Mouse (Mus musculus) kidney, adult 2 months (tissue): ENCODE data around the gene Unc45b.

Experiments used
- CTCF ChIP-seq: fragments of 200-500 bp; conservative IDR thresholded peaks from 2 replicates; pipeline ENCODE4 v1.5.1; 2011; ENCODE audit warnings: low read depth, mild to moderate bottlenecking, control low read depth, low read length, moderate library complexity, mixed read lengths; ENCODE audit not compliant: insufficient read depth, insufficient read length
- POLR2A ChIP-seq: fragments of 200-500 bp; IDR thresholded peaks from one replicate; pipeline ENCODE4 v1.6.1; 2011; ENCODE audit warnings: low read depth, low read length, control low read depth

- TF ChIP-seq POLR2A = no peak
- no peak for TF ChIP-seq CTCF
Observed at GRCm38 (mm10) chr11:82947457-82947856, 37.1 kb downstream of the Unc45b start.
